Mouse (Mus musculus) spleen, postnatal 36 days (tissue): ENCODE data around the gene Usp3.

Experiments
- DNase-seq, 2 experiments: peaks; one replicate each; pipeline ENCODE4 v3.0.0; 2022; ENCODE audit warnings: low spot score in 2 of 2, mixed read lengths in 1 of 2

The Usp3 gene

GRCm38 (mm10) chr9:66575041-66575877 is 17.7 kb downstream of the Usp3 start:
- DNase-seq: no peak

GRCm38 (mm10) chr9:66571986-66572700 is 20.8 kb downstream of the Usp3 start:
- DNase-seq: no peak

- no peak for DNase-seq
Observed at GRCm38 (mm10) chr9:66562215-66562614, 30.7 kb downstream of the Usp3 start.

GRCm38 (mm10) chr9:66561496-66561895 is 31.4 kb downstream of the Usp3 start:
- DNase-seq: no peak

- DNase-seq: no peak
Observed at GRCm38 (mm10) chr9:66560728-66561127, 32.2 kb downstream of the Usp3 start.

- peak; percentile 51 to 54 for DNase-seq
Observed at GRCm38 (mm10) chr9:66560295-66560694, 32.6 kb downstream of the Usp3 start.

- no peak for DNase-seq
Observed at GRCm38 (mm10) chr9:66558971-66559370, 34.0 kb downstream of the Usp3 start.

- DNase-seq: peak in 1 of 2 experiments; percentile 12
Observed at GRCm38 (mm10) chr9:66542785-66543184, 50.2 kb downstream of the Usp3 start.

GRCm38 (mm10) chr9:66521595-66521994 is 71.3 kb downstream of the Usp3 start:
- no peak for DNase-seq

GRCm38 (mm10) chr9:66520299-66520698 is 72.6 kb downstream of the Usp3 start:
- no peak for DNase-seq

GRCm38 (mm10) chr9:66518901-66519300 is 74.0 kb downstream of the Usp3 start:
- DNase-seq: no peak

- no peak for DNase-seq
Observed at GRCm38 (mm10) chr9:66518251-66518650, 74.7 kb downstream of the Usp3 start.

GRCm38 (mm10) chr9:66517746-66518145 is 75.2 kb downstream of the Usp3 start:
- no peak for DNase-seq

GRCm38 (mm10) chr9:66516296-66516940 is 76.5 kb downstream of the Usp3 start:
- DNase-seq: no peak

GRCm38 (mm10) chr9:66515680-66516210 is 77.2 kb downstream of the Usp3 start:
- DNase-seq: no peak

- DNase-seq: no peak
Observed at GRCm38 (mm10) chr9:66515115-66515514, 77.8 kb downstream of the Usp3 start.

- DNase-seq: no peak
Observed at GRCm38 (mm10) chr9:66514256-66514770, 78.6 kb downstream of the Usp3 start, which contains the start of gene Fbxl22. Gene Fbxl22 (minus strand): TSS chr9:66514593.

GRCm38 (mm10) chr9:66513661-66514255 is 79.2 kb downstream of the Usp3 start:
- no peak for DNase-seq

GRCm38 (mm10) chr9:66513150-66513549 is 79.8 kb downstream of the Usp3 start:
- peak in 1 of 2 experiments; percentile 34 for DNase-seq

- DNase-seq: peak; percentile 84 to 86
Observed at GRCm38 (mm10) chr9:66512351-66512671, 80.6 kb downstream of the Usp3 start.

GRCm38 (mm10) chr9:66511580-66512350 is 81.2 kb downstream of the Usp3 start:
- DNase-seq: peak; percentile 90 to 91
